Mouse (Mus musculus) kidney, adult 11 months (tissue): ENCODE measurements around the gene Cort.
"Not testable (repeated sequence)": the region's sequence is repeated elsewhere in the genome, so short reads cannot be mapped to it uniquely, and the experiment has no call there.

ENCODE experiments used
- DNase-seq: peaks from one replicate; pipeline ENCODE4 v3.0.0; 2022

Cort gene

GRCm38 (mm10) chr4:149126663-149127062, at the start of gene Cort:
Cort (minus strand) TSS chr4:149126763.
- no peak for DNase-seq

GRCm38 (mm10) chr4:149173661-149174060, 47.1 kb upstream of the Cort start:
- no peak for DNase-seq

GRCm38 (mm10) chr4:149172666-149173065, 46.1 kb upstream of the Cort start:
- DNase-seq, result no peak

GRCm38 (mm10) chr4:149172083-149172482, 45.5 kb upstream of the Cort start:
- DNase-seq, result no peak

GRCm38 (mm10) chr4:149171581-149171981, 45.0 kb upstream of the Cort start:
- no peak for DNase-seq

- peak; percentile 76 for DNase-seq
These were observed 43.9 kb upstream of the Cort start for GRCm38 (mm10) chr4:149170394-149170931.

DNA sequence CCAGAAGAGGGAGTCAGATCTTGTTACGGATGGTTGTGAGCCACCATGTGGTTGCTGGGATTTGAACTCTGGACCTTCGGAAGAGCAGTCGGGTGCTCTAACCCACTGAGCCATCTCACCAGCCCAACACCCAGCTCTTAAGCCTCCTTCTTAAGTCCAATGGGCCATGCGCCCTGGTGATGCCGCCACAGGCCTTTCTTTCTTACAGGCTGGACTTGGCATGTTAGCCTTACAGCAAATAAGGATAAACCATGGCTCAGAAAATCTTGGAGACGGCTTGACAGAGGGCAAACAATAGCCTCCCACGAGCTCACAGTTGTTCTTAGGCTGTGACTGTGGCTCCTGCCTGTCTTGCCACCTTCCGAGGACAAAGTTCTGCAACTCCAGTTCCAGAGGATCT, 43.4 kb upstream of the Cort start:
- DNase-seq, result not testable (repeated sequence)

- DNase-seq, result no peak
These were observed 41.5 kb upstream of the Cort start for GRCm38 (mm10) chr4:149168016-149168415.

GRCm38 (mm10) chr4:149166957-149167611, 40.5 kb upstream of the Cort start:
- DNase-seq, result no peak

GRCm38 (mm10) chr4:149166215-149166946, 39.8 kb upstream of the Cort start, which contains the start of gene Pgd:
Pgd (minus strand) TSS chr4:149166771.
- DNase-seq, result peak; percentile 97

- no peak for DNase-seq
These were observed 37.6 kb upstream of the Cort start for GRCm38 (mm10) chr4:149164150-149164549.

- no peak for DNase-seq
These were observed 36.6 kb upstream of the Cort start for GRCm38 (mm10) chr4:149163196-149163595.

DNA sequence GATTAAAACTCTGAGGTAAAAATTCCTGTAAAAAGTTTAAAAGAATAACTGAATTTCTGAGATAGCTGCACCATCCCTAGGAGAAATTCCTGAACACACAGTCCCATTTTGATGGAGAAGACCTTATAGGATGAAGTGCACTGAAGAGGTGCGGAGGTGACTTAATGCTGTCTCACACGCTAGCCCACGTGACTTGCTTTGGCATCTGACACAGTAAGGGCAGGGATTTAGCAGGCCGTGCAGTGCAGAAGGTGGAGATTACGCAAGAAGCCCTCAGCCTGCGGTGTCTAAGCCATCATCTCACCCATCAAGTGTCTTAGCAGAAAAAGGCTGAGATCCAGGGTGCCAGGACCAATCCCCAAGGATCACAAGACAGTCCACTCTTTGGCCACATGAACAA, 34.6 kb upstream of the Cort start:
- no peak for DNase-seq

GRCm38 (mm10) chr4:149159891-149160290, 33.3 kb upstream of the Cort start:
- no peak for DNase-seq

DNA sequence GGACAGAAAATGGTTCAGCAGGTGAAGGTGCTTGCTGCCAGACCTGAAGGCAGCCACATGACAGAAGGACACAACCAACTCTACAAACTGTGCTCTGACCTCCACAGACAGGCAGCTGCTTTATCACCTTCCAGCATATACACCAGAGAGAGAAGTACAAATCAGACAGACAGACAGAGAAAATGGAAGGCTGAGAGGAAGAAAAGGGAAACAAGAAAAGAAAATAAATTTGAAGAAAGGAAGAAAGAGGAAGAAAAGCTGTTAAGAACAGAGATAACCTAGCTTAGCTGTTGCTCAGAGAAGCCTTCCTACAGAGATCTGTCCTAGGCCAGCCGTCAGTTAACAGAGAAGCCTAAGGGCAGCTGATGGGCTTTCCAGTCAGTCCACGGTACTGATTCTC, 32.6 kb upstream of the Cort start:
- no peak for DNase-seq

- no peak for DNase-seq
These were observed 30.9 kb upstream of the Cort start for GRCm38 (mm10) chr4:149157415-149157973.

DNA sequence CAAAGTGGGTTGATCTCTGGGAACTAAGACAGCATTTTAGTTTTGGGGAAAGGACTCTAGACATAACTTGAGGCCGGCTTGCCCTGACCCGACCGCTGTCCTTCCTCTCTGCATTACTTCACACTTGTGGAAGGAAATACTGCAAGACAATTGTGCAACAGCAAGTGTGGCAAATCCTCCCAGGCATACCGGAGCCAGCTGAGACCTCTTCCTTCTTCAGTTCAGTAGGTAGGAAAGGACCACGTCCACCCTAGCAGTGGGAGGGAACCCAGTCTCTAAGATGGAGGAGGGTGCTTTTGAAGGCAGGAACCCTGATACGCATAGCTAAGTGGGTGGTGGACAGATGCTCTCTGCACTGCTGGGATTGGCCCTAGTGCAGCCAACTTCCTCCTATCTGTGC, 29.1 kb upstream of the Cort start:
- no peak for DNase-seq

- DNase-seq, result no peak
These were observed 28.3 kb upstream of the Cort start for GRCm38 (mm10) chr4:149154859-149155258.

GRCm38 (mm10) chr4:149150721-149151120, 24.2 kb upstream of the Cort start:
- no peak for DNase-seq

DNA sequence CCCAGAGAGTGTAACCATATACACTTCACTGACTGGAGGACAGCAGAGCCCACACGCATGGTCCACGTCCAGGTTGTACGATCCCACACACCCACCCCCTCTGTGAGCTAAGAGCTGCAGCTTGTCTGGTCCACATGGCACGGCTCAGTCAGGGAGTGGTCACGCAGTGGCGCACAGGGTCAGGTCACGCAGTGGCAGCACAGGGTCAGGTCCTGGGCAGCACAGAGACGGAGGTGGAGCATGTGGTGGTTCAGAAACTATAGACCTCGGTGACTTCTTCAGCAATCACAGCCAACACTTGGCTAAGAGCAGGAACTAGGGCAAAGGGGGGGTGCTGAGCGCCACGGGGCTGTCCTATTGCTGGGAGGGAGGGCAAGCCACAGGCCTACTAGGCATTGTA, 23.7 kb upstream of the Cort start:
- DNase-seq, result no peak

GRCm38 (mm10) chr4:149149611-149150010, 23.0 kb upstream of the Cort start:
- no peak for DNase-seq

- no peak for DNase-seq
These were observed 22.6 kb upstream of the Cort start for GRCm38 (mm10) chr4:149149196-149149595.

DNA sequence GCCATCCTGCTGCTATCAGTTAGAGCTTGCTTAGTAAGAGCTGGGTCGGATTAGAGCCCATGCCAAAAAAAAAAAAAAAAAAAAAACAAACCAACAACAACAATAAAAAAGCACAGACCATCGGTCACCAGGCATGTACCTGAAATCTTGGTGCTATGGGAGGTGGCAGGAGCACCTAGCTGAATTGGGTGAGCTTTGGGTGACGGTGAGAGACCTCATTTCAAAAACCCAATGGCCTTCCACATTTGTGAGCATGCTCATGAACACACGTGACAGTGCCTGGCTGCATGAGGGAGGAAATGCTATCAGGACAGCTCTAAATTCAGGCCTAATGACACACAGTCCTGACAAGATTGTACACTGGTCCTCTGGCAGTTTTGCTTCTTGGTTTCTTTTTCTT, 21.5 kb upstream of the Cort start:
- DNase-seq, result no peak

GRCm38 (mm10) chr4:149147528-149147927, 21.0 kb upstream of the Cort start:
- no peak for DNase-seq
